Mouse (Mus musculus) embryonic facial prominence, embryonic 13.5 days (tissue): Measurements from ENCODE around the gene Gm11172. TPM values are rescaled to one million over a fixed set of nuclear protein-coding genes. Genes with fewer than 3 reads are reported as not detected.

ENCODE experiments used
- ATAC-seq: fragments of 200-750 bp; cut with Nextera tagmentation; 2 replicates; pipeline ENCODE4 v1.8.0; 2017; ENCODE audit warnings: low read depth; ENCODE audit not compliant: insufficient number of reproducible peaks, insufficient read depth, low FRiP score, low TSS enrichment
- H3K27ac ChIP-seq: fragments of 300-500 bp; sonication (generic); 2 replicates; pipeline ENCODE4 v1.5.1; 2015; ENCODE audit warnings: moderate library complexity, mild to moderate bottlenecking, inconsistent platforms
- H3K27me3 ChIP-seq: fragments of 300-500 bp; sonication (generic); 2 replicates; pipeline ENCODE4 v1.6.1; 2015; ENCODE audit warnings: mild to moderate bottlenecking, inconsistent platforms
- H3K36me3 ChIP-seq: fragments of 300-500 bp; sonication (generic); 2 replicates; pipeline ENCODE4 v1.6.1; 2015; ENCODE audit warnings: mild to moderate bottlenecking, inconsistent platforms
- H3K4me1 ChIP-seq: fragments of 300-500 bp; sonication (generic); 2 replicates; pipeline ENCODE4 v1.6.1; 2015; ENCODE audit warnings: inconsistent platforms
- H3K4me2 ChIP-seq: fragments of 300-500 bp; sonication (generic); 2 replicates; pipeline ENCODE4 v1.6.1; 2015; ENCODE audit warnings: moderate library complexity, mild to moderate bottlenecking, inconsistent platforms
- H3K4me3 ChIP-seq: fragments of 300-500 bp; sonication (generic); 2 replicates; pipeline ENCODE4 v1.5.1; 2015; ENCODE audit warnings: mild to moderate bottlenecking, inconsistent platforms
- H3K9ac ChIP-seq: fragments of 300-500 bp; sonication (generic); 2 replicates; pipeline ENCODE4 v1.6.1; 2015; ENCODE audit warnings: mild to moderate bottlenecking, inconsistent platforms
- H3K9me3 ChIP-seq: fragments of 300-500 bp; sonication (generic); 2 replicates; pipeline ENCODE4 v1.6.1; 2016; ENCODE audit warnings: inconsistent platforms
- WGBS: fragments of 180-500 bp; shearing (Covaris S2); methylation state at CpG from one replicate; pipeline ENCODE4 v1.1.7; 2015; ENCODE audit warnings: mixed read lengths; 5-methylcytosine and 5-hydroxymethylcytosine counted together
- polyA plus RNA-seq: library from polyadenylated mRNA; unstranded; fragments of >200 nt; fragmentation: Nextera tagmentation; extraction: Ambion mirVana; gene quantifications from 2 replicates; pipeline ENCODE4 v1.2.1, GENCODE M21; 2015

The Gm11172 gene
- polyA plus RNA-seq, 1 experiment from 2014 or later, result not detected

GRCm38 (mm10) chr16:10777579-10778160, 35.0 kb upstream of the Gm11172 start:
- no peak overlapping the region for H3K27ac ChIP-seq
- no peak overlapping the region for H3K4me3 ChIP-seq
- no peak for ATAC-seq
- no peaks in the 10 kb centered on the region for H3K9me3 ChIP-seq
- no peak overlapping the region for H3K4me2 ChIP-seq
- WGBS, result 68% methylated on average over 5 of the region's 5 CpGs
- H3K9ac ChIP-seq, result no peak overlapping the region
- peaks cover 27% of the 10 kb centered on the region for H3K4me1 ChIP-seq
- no peaks in the 10 kb centered on the region for H3K27me3 ChIP-seq
- H3K36me3 ChIP-seq, result 0 out of 2 replicates have a peak, but pooled peaks cover 4% of the 10 kb centered on the region

- 0 out of 2 replicates have a peak, but pooled peaks cover 7% of the 10 kb centered on the region for H3K36me3 ChIP-seq
- H3K4me1 ChIP-seq, result peaks cover 46% of the 10 kb centered on the region
- H3K4me2 ChIP-seq, result no peak overlapping the region; the same call in 1 of the 2 replicates
- H3K4me3 ChIP-seq, result no peak overlapping the region
- no peaks in the 10 kb centered on the region for H3K27me3 ChIP-seq
- H3K27ac ChIP-seq, result peak overlapping the region; percentile 72
- H3K9me3 ChIP-seq, result no peaks in the 10 kb centered on the region
- 53% methylated on average over 5 of the region's 5 CpGs for WGBS
- no peak overlapping the region for H3K9ac ChIP-seq
- no peak for ATAC-seq
Measured at GRCm38 (mm10) chr16:10780631-10781120, 32.0 kb upstream of the Gm11172 start.

- peak overlapping the region; percentile 95 for H3K4me2 ChIP-seq
- no peak for ATAC-seq
- H3K9ac ChIP-seq, result peak overlapping the region; percentile 63
- WGBS, result 26% methylated on average over 9 of the region's 9 CpGs
- H3K4me3 ChIP-seq, result peak overlapping the region; percentile 74
- no peaks in the 10 kb centered on the region for H3K9me3 ChIP-seq
- peaks cover 55% of the 10 kb centered on the region for H3K4me1 ChIP-seq
- H3K36me3 ChIP-seq, result 0 out of 2 replicates have a peak, but pooled peaks cover 7% of the 10 kb centered on the region
- H3K27ac ChIP-seq, result peak overlapping the region; percentile 72
- H3K27me3 ChIP-seq, result no peaks in the 10 kb centered on the region
Measured at GRCm38 (mm10) chr16:10781862-10782371, 30.8 kb upstream of the Gm11172 start.

- no peak for ATAC-seq
- Histone ChIP-seq H3K9ac (peak overlapping the region; percentile 63), H3K9me3 (no peaks in the 10 kb centered on the region), H3K4me2 (peak overlapping the region; percentile 95), H3K4me3 (peak overlapping the region; percentile 74), H3K27me3 (no peaks in the 10 kb centered on the region), H3K36me3 (0 out of 2 replicates have a peak, but pooled peaks cover 7% of the 10 kb centered on the region), H3K27ac (peak overlapping the region; percentile 72), H3K4me1 (peaks cover 59% of the 10 kb centered on the region)
- 44% methylated on average over 6 of the region's 6 CpGs for WGBS
Measured at GRCm38 (mm10) chr16:10782377-10783151, 30.2 kb upstream of the Gm11172 start.

- Histone ChIP-seq H3K36me3 (0 out of 2 replicates have a peak, but pooled peaks cover 7% of the 10 kb centered on the region), H3K4me1 (peaks cover 59% of the 10 kb centered on the region), H3K27me3 (no peaks in the 10 kb centered on the region), H3K4me2 (peak overlapping the region; percentile 95), H3K4me3 (peak overlapping the region; percentile 74), H3K9ac (peak overlapping the region; percentile 63), H3K9me3 (no peaks in the 10 kb centered on the region), H3K27ac (peak overlapping the region; percentile 60)
- no peak for ATAC-seq
- 10% methylated on average over 1 of the region's 1 CpGs for WGBS
Measured at GRCm38 (mm10) chr16:10783152-10783434, 29.6 kb upstream of the Gm11172 start.

GRCm38 (mm10) chr16:10783451-10783850, 29.3 kb upstream of the Gm11172 start:
- H3K4me3 ChIP-seq, result peak overlapping the region; percentile 74
- peaks cover 59% of the 10 kb centered on the region for H3K4me1 ChIP-seq
- H3K27ac ChIP-seq, result peak overlapping the region; percentile 60; the same call in 1 of the 2 replicates

GRCm38 (mm10) chr16:10783883-10784792, 28.6 kb upstream of the Gm11172 start:
- ATAC-seq, result no peak
- peak overlapping the region; percentile 74 for H3K4me3 ChIP-seq
- no peaks in the 10 kb centered on the region for H3K27me3 ChIP-seq
- H3K4me2 ChIP-seq, result peak overlapping the region; percentile 95
- peak overlapping the region; percentile 90 for H3K9ac ChIP-seq
- H3K36me3 ChIP-seq, result 0 out of 2 replicates have a peak, but pooled peaks cover 7% of the 10 kb centered on the region
- H3K9me3 ChIP-seq, result no peaks in the 10 kb centered on the region
- H3K27ac ChIP-seq, result peak overlapping the region; percentile 99
- WGBS, result 2% methylated on average over 81 of the region's 81 CpGs
- H3K4me1 ChIP-seq, result peaks cover 59% of the 10 kb centered on the region

More at GRCm38 (mm10) chr16:10783451-10783850, 29.3 kb upstream of the Gm11172 start:
- Histone ChIP-seq H3K9me3 (no peaks in the 10 kb centered on the region), H3K4me2 (peak overlapping the region; percentile 95), H3K27me3 (no peaks in the 10 kb centered on the region), H3K36me3 (0 out of 2 replicates have a peak, but pooled peaks cover 7% of the 10 kb centered on the region), H3K9ac (peak overlapping the region; percentile 90)
- 54% methylated on average over 8 of the region's 8 CpGs for WGBS
- ATAC-seq, result no peak

GRCm38 (mm10) chr16:10784793-10785370, 27.8 kb upstream of the Gm11172 start:
- Histone ChIP-seq H3K4me3 (peak overlapping the region; percentile 74), H3K27ac (peak overlapping the region; percentile 99), H3K4me2 (peak overlapping the region; percentile 95), H3K27me3 (no peaks in the 10 kb centered on the region), H3K9me3 (no peaks in the 10 kb centered on the region), H3K9ac (peak overlapping the region; percentile 90), H3K36me3 (0 out of 2 replicates have a peak, but pooled peaks cover 7% of the 10 kb centered on the region), H3K4me1 (peaks cover 59% of the 10 kb centered on the region)
- under 1% methylated on average over 54 of the region's 55 CpGs for WGBS
- ATAC-seq, result peak; percentile 82

GRCm38 (mm10) chr16:10785371-10786231, 27.1 kb upstream of the Gm11172 start, which contains the start of gene Socs1:
Socs1 (minus strand) TSS chr16:10785536.
- no peaks in the 10 kb centered on the region for H3K9me3 ChIP-seq
- peak; percentile 84 for ATAC-seq
- peak within 1 kb of the TSS; percentile 90 for H3K9ac ChIP-seq
- peak within 1 kb of the TSS; percentile 74 for H3K4me3 ChIP-seq
- peak within 1 kb of the TSS; percentile 95 for H3K4me2 ChIP-seq
- peak within 1 kb of the TSS; percentile 99 for H3K27ac ChIP-seq
- 0 out of 2 replicates have a peak, but pooled peaks cover 7% of the 10 kb centered on the region for H3K36me3 ChIP-seq
- H3K27me3 ChIP-seq, result no peaks in the 10 kb centered on the region
- WGBS, result under 1% methylated on average over 57 of the region's 59 CpGs
- H3K4me1 ChIP-seq, result peaks cover 53% of the 10 kb centered on the region

GRCm38 (mm10) chr16:10786288-10786687, 26.4 kb upstream of the Gm11172 start:
- 0 out of 2 replicates have a peak, but pooled peaks have one; percentile 12 for ATAC-seq
- Histone ChIP-seq H3K27ac (peak overlapping the region; percentile 99), H3K4me3 (peak overlapping the region; percentile 74), H3K4me2 (peak overlapping the region; percentile 95), H3K27me3 (no peaks in the 10 kb centered on the region), H3K4me1 (peaks cover 46% of the 10 kb centered on the region), H3K9me3 (no peaks in the 10 kb centered on the region), H3K9ac (peak overlapping the region; percentile 90), H3K36me3 (0 out of 2 replicates have a peak, but pooled peaks cover 7% of the 10 kb centered on the region)
- under 1% methylated on average over 9 of the region's 9 CpGs for WGBS
